Mouse (Mus musculus): ENCODE data around the gene C8b.

C8b gene

DNA sequence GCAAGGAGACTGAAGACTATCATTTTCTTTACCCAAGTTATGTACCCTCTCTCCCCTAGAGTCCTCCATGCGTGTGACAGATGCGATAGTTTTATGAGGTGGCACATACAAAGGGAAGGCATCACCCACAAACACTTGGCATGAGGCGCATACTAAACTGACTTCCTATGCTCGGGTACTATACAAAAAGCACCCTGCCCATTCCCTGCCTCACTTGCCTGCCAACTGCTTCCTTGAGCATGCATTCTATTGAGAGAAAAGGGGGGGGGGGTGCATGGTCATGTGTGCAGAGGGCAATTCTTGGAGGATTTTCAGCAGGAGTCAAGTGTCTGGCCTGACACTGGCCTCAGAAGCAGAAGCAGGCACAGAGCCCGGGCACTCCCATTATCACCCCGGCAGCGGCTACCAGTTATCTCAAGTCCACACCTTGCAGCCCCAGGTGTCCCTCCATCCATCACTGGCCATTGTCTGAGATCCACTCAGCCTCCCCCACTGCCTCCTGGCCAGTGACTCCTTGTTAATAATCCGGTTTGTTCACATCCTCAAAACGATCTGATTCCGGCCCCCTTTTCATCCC, 44.7 kb downstream of the C8b start:
- DNase-seq (ENCODE audit: low spot score in 2 of 2), result no peak

DNA sequence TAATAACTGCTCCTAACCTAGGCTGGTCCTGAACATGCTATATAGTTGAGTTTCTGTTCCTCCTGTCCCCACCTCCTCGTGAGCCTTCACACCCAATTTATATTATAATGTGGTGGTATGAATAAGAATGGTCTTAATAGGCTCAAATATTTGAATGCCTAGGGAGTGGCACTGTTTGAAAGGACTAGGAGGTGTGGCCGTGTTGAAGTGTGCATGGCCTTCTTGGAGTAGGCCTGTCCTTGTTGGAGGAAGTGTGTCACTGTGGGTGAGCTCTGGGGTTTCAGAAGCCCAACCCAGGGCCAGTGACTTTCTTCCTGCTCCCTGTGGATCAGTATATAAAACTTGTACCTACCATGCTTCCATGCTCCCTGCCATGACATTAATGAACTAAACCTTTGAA, 47.5 kb downstream of the C8b start:
- no peak for DNase-seq (ENCODE audit: low spot score in 2 of 2)

DNA sequence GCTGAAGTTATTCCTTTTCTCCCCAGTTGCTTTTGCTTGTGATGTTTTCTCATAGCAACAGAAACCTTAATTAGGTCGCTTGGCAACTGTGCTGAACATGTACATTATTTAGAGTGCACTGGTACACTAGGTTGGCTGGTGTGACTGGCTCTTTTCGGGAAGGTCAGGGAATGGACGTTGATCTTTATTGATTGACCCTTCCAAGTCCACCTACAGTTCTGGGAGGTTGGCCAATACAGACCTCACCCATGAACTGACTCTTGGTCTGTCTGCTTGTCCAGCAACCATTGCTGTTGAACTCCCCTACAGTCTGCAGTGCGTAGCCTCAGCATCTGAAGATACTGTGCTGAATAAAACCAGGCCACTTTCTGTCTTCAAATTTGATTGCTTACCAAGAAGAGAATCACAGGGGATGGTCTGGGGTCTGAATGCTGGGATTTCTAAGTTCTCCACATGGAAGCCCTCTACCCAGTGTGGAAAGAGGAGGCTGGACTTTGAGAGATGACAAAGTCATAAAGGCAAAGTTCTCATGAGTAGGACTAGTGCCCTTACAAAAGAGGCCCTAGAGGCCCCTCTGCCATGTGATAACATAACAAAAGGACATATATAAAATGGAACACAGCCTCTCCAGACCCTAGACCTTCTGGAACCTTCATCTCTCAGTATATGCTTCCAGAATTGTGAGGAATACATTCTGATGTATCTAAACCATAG, 50.6 kb downstream of the C8b start:
- DNase-seq (ENCODE audit: low spot score in 2 of 2), result no peak

DNA sequence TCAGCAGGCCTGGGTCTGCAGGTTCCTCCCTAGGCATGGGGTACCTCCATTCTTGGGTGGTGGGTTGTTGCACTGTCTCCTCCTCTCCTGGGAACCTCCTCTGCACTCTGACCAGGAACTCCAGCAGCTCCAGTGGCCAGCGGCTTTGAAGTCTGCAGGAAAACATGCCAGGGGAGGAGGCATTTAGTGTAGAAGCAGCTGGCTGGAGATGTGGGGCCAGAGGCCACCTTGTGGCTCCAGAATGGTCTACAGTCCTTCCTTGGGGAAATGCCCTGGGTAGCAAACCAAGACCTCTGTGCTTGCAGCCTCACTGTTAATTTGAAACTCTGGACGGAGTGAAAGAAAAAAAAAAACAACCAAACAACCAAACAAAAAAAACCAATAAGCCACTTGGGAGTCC, 51.4 kb downstream of the C8b start:
- DNase-seq (ENCODE audit: low spot score in 2 of 2), result no peak

DNA sequence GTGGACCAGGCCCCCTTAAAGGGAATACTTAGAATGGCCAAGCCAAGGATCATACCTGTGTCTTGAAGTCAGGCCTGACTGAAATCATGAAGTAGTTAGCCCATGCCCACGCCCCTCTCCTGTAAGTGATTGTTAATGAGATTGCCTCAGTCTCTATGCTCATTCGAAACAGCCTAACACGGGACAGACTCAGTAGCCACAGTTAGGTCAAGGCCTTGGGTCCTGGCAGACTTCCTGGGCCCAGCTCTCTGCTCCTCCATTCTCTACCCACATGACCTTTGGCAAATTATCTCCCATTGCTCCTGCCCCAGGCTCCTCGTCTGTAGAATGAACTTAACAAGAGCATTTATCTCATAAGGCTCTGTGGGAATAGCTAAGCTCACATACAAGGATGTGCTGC, 52.9 kb downstream of the C8b start:
- DNase-seq (ENCODE audit: low spot score in 2 of 2), result no peak

DNA sequence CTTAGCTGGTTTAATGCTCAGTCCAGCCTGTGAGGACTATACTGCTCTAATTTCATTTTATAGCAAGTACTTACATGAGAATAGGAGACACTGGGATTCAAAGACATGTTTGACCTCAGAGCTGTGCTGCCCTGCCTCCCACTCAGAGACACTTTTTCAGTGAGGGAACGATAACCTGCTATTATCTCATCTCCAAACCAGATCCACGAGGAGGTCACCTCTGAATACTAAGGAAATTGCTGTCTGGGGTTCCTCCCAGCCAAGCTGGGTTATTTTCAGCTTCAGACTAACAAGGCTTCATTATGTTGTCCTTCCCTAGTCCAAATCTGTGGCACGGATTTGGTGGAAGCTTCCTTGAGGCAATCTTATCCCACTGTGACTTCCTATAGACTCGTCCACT, 53.8 kb downstream of the C8b start:
- no peak for DNase-seq (ENCODE audit: low spot score in 2 of 2)

DNA sequence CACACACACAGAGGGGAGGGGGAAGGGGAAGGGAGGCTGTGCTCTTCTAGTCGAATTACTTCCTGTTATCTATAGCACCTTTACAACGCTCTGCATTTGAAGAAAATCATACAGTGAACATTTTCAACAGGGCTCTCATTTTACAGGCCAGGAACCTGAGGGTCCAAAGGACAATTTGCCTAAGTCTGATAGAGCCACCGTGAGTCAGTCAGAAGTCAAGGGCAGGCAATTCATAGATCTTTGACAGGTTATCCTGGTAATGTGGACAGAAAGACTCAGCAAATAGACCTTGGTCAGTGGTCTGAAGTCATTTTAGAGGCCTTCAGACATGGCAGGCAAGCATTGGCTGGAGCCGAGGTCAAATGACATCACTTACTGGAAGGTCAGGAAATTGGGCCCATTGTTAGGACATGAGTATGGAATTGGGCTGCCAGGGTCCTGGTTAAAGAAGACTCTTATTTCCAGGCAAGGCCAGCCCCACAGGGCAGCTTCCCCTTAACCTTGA, 57.5 kb downstream of the C8b start:
- DNase-seq (ENCODE audit: low spot score in 2 of 2), result no peak

DNA sequence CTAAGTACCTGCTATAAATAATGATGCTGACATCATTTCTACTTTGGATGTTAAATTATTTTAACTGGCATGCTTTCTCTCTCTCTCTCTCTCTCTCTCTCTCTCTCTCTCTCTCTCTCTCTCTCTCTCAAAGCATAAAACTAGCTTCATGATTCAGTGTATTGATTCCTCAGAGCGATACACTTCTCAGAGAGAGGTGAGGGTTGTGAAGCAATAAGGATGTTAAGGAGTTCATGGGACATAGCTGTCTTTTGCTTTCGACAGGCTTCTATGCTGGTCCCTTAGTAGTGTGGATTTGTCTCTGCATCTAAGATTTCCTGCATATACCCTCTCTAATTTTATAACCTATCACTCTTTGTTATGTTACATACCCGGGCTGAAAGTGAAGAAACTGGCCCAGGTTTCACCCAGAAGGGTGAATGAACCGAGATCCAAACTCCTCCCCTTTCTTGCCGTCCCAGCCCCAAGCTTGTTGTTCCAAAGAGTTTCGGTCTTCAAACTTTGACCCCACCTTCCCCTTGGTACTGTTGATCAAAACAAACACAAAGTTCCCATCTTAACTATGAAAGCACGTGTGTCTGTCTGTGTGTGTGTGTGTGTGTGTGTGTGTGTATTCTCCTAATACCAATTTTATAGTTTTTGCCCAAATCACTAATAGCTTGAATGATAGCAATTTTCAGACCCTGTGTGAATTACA, 58.4 kb downstream of the C8b start:
- no peak for DNase-seq (ENCODE audit: low spot score in 2 of 2)

DNA sequence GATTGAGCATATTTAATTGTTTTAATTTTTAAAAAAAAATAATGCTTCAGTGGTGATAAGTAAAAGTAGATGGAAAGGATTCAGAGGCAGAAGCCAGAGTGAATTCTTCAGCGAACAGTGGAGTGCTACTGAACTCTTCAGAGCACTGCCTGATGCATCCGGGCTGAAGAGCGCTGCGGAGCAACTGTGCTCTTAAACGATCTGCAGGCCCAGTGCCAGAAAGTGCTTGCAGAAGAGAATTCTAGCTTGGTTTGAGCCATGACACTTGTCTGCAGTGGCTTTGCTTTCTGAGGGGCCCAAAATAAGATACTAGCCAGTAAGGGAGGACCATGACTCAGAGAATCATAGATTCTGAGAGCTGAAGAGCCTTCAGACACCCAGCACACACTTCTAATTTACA, 62.8 kb downstream of the C8b start:
- DNase-seq (ENCODE audit: low spot score in 2 of 2), result no peak

DNA sequence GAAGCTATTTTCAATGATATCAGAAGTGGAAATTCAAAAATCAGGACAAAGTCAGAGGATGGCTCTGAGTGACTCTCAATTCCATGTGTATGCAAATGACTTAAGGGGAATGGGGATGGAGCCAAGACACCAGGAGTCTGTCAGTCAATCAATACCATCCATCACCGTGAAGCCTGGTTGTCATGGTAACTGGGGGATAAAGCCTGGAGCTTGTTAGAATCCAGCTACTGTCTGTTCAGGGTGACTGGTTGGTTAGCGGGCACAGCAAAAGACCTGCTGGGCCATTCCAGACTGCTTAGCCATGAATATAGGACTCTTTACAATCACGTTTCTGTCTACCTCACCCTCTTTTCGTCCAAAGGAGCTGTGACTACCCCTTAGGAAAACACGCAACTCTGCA, 69.0 kb downstream of the C8b start:
- DNase-seq (ENCODE audit: low spot score in 2 of 2), result no peak

DNA sequence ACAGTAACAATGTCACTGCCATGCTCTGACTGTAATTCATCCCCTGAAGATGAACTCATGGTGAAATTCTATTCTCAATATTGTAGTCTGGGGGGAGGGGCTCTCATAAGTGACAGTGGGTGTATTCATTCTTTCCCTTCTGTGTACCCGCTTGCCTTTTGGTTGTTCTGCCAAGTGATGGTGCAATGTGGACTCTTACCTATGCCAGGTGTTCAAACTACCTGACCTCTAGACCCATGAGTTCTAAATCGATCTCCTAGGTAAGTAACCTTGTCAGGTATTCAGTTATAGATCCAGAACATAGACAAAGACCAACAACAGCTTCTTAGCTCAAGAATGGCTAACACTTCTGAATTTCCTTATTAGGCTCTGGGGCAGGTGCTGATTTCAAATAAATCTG, 72.2 kb downstream of the C8b start:
- DNase-seq (ENCODE audit: low spot score in 2 of 2), result no peak

DNA sequence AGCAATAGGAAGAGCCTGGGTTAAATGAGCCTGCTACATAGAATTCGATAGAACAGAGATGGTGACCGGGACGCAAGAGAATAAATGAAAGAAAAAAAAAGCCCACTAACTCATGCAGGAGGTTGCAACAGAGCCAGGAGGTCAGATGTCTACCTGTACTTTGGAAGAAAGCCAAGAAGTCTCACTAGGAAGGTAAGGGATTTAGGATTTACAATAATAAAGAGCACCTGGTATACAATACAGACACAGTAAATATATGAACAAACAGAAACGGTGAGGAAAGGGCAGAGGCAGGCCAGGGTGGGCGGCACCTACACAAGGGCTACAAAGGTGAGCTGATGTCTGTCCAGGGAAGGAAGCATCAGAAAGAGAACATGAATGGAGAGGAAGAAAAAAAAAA, 76.1 kb downstream of the C8b start:
- DNase-seq (ENCODE audit: low spot score in 2 of 2), result no peak

DNA sequence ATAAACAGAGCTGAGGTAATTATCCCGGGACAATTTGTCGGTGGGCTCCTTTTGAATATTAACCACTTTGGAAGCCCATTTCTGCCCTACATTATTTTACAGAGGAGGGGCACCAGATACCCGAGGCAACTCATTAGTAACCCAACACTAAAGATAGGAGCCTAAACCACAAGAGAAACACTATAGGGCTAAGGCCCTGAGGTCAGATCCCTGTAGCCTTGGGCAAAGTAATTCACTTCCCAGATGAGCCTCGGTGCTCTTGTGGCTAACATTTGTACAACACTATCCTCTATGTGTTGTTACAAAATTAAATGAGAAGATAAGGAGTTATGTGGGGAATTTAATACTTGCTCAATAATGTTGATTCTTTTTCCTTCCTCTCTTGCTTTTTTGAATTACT, 77.4 kb downstream of the C8b start:
- no peak for DNase-seq (ENCODE audit: low spot score in 2 of 2)
